Mouse (Mus musculus): ENCODE results near the gene Man1a. TPM values are rescaled to one million over a fixed set of nuclear protein-coding genes. Genes with fewer than 3 reads are reported as not detected.

The Man1a gene
- polyA plus RNA-seq, 2 experiments from 2014 or later = 19.9 to 25.9 TPM

DNA sequence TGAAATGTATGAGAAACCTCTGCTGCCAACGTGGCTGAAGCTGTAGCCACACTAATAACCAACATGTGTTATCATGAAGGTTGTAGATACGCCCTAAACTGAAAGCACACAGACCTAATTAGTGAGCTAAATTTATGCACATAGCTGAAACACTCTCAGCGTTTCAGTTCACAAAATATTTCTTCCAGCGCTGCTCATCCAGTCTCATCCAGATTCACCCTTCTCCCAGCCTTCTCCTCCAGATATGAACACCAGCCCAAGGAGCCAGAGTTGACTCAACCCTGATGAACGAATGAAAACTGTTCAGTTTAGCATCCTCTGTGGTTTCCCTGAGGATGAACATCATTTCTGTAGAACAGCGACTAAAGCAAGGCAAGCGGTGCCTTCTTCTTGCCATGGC lies 15.8 kb downstream of the Man1a start:
- ATAC-seq = no peak

DNA sequence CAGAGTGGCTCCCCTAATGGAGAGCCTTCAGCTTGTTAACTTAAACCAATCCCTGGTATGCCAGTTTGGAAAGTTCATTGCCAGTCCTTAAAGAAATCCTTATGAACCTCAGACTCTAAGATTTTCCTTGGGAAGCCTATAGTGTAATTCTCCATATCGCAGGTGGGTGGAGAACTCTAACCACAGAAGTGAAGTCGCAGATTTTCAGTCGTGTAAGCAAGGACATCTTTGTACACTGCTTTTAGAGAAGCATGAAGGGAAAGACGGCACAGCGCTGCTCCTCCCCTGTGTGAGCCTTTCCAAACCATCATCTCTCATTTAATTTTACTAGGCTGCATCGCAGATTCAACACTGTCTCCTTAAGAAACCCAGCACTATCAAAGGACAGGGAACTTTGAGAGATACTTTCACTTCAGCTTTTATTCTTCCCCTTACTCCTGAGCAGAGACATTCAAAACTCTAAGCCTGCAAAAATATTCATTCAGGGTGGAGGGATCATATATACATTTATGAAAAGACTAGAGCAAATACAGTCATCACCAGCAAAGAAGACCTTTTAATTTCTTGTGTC lies 16.6 kb downstream of the Man1a start:
- no peak for ATAC-seq

DNA sequence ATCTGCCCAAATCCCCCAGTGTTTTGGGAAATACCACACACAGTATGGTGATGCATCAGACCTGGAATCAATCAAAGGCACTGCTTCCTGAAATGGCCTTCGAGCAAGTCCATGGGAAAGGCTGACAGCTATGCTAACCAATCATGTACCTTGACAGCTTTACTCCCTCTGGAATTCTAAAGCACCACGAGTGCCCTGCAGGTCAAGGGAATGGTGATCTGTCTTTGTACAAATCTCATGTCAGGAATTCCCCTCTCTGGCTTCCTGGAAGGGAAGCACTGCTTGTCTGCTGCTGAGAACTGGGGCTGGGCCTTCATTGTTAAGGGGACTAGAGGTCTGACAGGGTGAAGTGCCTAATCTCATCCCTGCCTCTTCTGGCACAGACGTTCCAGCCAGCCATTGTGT lies 17.3 kb downstream of the Man1a start:
- ATAC-seq = no peak

DNA sequence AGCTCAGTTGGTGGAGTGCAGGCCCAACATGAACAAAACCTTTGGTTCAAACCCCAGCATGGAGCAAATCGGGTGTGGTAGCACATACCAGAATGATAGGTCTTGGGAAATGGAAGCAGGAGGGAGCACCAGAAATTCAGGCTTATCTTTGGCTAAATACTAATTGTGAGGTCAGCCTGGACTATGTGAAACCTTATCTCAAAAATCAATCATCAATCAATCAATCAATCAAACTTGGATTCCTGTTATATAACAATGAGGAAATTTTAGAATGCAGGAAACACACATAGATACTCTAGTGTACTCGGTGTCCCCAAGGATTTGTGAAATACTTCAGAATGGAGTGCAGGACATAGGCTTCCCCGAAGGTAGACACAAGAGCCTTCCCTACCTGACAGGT lies 17.8 kb downstream of the Man1a start:
- ATAC-seq = no peak

DNA sequence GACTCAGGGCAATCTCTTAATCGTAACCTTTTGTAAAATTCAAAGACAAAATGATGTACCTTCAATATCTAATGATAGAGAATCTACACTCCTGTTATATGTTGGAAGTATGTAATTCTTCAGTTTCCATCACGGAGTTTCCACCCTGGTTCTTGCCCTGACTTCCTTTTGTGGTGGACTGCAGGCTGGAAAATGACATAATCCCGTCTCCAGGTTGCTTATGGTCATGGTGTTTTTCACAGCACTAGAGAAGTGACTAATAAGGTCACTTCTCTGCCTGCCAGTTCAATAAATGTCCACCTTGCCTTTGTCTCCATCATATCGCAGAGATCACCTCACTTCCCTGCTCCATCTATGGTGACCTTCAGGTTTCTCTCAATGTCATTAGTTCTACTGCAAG lies 22.2 kb downstream of the Man1a start:
- no peak for ATAC-seq

DNA sequence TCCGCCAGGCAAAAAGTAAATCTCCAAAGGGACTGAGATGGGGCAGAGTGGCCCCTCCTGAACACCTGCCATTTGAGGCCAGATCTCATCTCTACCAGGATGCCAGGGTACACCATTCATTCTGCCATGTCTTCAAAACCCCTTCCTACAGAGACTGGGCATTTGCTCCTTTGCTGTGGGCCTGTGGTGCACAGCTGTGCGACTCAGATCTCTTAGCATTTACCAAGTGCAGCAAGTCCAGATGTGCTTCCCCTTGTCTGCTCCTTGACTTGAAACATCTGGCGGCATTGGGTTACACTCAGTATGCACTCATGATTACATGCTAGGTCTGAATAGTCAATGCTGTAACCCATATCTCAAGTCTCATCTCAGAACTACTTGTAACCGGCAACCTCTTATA lies 28.5 kb downstream of the Man1a start:
- no peak for ATAC-seq

DNA sequence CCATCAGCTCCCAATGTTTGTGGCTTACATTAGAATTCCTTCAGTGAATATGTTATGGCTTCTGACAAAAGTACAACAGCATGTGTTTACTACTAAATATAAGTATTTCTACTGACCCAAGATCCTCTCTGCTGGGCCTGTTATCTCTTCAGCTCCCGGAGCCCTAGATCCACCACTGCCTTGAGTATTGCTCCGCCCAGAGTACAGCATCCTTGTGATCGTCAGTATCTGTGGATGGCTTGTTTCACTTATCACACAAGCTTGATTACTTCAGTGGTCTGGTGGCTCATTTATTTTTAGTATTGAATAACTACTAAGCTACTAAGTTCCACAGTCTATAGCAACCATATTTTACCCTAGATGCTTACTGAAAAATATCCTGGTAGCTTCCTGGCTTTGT lies 33.1 kb downstream of the Man1a start:
- ATAC-seq = no peak

DNA sequence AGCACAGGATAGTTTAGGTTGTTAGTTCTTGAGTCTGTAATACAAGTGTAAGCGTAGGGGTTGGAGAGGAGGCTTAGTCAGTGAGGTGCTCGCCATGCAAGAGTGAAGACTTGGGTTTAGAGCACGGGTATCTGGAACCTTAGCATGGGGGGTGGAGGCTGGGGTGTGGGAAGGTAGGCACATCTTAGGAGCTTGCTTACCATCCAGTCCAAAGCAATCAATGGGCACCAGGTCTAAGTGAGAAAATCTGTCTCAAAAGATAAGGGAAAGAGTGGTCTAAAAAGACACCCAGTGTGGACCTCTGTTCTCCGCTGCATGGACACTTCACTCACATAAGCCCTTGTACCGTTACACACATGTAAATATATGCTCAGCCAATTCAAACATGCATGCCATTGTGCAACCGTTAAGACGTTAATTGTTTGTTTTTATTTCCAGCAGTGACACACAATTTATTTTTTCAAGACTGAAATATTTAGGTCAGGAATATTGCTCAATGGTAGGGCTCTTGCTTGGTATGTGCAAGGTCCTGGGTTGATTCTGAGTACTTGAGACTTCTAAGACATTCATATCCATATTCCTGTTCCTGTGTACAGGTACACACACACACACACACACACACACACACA lies 34.1 kb downstream of the Man1a start:
- ATAC-seq = no peak

DNA sequence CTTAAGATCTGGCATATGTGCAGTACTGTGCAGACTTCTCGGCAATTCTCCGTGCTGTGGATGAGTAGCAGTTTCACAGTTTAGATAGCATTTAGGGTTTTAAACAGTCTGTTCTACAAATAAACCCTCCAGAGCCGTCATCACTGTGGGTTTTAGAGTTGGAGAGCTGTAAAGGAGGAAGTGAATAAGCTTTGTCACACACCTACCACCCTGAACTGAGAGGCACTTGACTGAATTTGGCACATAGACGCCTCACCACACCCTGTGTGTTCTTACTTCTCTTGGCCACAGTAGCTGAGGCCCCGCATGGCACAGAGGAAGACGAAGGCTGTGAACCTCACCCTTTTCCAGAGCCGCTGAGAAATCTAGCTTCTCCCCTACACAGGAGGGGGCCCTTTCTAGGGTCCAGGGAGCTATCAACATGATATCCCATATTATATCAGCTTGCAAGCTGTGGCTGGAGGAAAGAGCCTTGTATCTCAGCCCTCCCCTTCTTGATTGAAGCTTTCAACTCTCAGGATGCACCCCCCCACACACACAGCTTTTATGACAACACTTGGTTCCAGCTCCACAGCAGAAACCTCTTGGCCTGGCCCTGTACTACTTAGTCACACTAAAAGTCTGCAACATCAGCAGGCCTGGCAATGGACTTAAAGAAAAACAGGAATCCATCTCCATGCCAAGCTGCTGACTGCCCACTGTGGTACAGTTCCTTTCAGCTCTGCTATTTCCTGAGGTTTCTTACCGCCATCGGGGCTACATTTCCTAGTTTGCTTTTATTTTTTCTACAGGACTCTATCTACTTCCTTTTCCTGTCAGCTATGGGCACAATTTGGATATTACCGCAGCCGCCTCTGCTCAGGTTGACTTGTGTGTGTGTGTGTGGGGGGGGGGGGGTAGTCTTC lies 35.9 kb downstream of the Man1a start:
- ATAC-seq = peak; percentile 72

DNA sequence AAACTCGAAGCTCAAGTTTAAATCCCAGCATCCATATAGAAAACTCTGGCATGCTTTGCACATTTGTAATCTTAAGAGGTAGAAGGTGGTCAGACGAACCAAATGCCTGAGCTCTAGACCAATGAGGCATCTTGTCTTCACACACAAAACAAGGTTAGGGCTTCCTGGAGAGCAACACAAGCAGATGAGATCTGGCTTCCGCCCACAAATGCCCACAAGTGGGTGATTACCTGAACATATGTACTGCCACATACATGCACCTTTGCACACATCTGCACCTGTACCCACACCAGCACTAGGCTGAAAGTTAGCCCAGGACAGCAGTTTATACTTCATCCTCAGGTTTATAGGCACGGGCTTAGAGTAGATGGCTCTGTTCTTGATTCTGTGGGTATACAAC lies 36.7 kb downstream of the Man1a start:
- ATAC-seq = peak; percentile 50

DNA sequence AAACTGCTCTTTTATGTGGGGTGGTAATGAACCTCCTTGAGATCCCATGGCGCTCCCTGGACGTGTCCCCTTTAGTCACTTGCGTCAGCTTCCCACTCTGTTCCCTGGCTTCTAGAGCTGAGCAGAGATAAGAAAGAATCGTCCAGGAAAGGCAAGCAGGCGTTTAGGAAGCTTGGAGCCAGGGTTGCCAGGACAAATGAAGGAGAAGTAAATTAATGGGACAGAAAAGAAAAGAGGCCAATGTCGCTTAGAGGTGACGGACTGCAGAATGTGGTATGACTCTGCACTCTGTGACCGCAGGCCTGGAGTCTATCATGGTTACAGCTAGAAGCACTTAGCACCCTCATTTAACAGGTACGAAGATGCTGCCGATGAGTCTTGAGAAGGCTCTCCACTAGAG lies 37.7 kb downstream of the Man1a start:
- no peak for ATAC-seq

DNA sequence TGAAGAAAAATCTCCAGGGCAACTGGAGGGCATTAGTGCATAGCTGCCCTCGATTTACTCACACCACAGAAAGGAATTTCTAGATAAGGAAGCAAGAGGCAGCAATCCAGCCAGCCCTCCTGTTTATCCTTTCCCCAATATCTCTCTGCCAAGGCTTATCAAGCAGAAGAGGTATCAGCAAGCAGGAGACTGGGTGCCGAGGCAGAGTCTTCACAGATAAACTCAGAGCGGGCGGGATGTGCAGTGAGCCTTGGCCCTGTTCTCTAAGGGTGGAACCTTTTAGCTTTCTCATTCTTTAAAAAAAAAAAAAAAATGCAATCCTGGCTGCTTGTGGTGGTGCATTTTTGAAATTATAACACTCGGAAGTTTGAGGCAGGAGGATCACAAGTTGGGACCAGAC lies 38.2 kb downstream of the Man1a start:
- ATAC-seq = no peak

DNA sequence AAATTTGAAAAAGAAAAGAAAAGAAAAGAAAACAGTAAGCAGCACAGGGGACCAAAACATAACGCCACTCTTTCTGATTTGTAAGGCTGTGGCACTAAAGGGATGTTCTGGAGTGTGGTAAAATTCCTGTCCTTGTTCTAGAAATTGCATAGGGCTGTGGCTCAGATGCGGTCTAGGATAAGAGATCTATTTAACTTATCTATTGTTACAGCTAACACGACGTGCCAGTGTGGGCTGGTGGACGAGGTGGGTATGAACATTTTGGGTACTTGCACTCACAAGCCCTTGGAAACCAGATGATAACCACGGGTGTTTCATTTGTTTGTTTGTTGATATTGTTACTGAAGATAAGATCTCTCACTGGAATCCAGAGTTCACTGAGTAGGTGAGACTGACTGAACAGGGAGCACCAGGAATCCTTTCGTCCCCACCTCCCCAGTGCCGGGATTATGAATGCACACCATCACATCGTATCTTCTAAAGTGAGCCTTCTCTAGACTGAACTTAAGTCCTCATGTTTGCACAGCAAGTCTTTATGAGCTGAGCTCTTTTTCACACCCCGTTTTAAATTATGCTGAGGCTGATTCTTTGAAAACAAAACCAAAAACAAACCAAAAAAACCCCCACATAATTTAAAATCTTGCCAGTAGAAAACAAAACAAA lies 38.9 kb downstream of the Man1a start:
- ATAC-seq = no peak

DNA sequence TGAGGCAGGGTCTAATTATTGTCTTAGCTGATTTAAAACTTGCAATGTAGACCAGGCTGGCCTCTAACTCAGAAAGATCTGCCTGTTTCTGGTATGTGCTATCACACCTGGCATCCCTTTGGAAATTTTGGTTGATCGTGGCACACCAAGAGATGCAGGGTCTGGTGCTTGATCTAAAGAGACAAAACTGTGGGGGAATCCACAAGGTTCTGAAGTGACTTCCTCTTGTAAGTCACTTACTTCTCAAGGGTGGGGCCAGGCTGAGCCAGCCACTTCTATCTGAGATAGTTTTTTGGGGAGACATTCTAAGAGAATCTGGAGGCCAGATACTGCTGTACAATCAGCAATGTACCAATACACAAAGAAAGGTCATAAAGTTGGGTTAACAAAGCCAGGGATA lies 40.8 kb downstream of the Man1a start:
- ATAC-seq = no peak

DNA sequence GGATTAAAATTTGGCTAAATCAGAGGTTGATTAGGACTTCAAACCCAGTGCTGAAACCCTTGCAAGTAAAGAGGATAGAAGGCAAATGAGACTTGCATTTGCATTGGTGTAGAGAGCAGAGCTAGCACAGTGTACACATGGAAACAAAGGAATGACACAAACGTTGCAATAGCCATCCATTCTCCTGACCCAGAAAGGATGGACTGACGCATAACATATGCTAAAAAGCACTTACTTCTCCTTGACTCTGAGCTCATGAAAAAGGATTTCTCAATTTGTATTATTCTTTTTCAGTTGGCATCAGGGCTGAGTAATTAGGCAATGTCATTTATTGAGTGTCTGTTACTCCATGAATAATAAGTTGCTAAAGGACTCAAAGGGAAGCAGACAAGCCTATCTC lies 41.6 kb downstream of the Man1a start:
- ATAC-seq = no peak

DNA sequence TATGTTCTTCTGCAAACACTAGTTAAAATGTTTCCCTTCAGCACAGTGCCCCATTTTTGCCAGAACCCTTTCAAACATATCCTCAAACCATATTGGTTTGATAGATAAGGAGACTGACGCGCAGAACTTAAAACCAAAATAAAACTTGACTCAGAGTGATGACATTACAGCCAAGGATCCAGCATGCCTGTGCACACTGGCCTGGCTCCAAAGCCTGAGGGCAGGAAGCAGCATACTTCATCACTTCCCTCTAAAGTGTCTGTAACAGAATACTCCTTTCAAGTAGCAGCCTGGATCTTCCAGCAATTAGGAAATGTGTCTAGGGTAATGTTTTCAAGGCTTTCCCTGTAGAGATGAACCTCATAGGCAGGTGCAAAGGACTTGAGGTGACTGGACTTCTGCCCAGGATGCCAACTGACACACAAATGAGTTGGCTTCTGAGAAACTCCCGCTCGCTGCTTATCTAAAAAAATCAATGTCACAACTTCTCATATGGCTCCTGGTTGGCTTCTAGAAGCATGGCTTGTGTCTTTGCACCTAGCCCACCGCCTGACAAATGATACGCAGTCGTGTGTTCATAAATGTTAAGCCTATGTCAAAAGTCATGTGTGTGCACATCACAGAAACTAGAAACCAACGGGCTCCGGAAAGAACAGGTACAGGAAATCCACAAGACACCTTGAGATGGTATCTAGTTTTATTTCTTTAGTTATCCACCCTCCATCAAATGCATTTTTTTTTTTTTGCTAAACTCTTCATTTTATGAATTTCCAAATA lies 43.9 kb downstream of the Man1a start:
- peak; percentile 78 for ATAC-seq

DNA sequence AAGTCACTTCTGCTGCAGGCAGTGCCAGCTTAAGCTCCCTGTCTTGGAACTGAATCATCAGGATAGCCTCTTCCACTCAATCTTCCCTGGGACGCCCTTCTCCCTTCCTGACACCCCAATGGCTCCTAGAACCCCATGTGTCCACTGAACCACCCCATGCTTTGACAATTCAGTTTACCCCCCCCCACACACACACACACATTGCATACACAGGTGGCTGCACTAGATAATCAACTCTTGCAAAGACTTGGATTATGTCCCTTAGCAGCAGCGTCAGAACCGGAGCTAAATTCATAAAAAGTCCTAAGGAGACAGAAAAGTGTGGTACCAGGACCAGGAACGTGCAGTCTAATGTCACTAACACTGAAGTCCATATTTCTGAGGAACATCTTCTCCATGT lies 47.5 kb downstream of the Man1a start:
- ATAC-seq = no peak

DNA sequence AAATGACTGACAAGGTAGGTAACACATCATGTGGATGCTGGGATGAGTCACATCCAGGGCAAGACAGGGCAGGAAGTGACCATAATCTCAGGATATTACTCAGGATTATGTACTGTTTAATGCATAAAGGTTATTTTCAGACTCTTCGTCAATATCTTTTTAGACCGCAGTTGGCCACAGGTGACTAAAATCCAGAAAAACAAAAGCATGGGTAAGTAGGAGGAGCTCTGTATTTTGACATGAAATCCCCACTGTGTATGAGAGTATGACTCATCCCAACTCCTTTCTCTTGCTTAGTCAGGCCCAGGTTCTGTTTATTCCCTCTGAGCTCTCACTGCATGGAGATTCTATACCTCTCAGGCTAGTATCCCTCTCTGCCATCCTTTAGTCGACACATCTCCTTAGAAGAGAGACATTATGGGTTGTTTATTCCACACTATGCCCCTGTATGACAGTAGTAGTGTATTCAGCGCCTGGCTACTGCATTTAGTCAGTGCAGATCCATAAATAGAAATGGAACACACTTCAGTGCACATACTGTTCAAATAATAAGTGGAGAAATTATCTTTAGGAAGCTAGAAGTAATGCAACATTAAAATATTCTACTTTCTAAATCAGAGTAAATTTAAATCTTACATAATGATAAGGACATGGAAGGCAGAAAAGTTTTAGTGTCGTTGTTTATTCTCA lies 49.5 kb downstream of the Man1a start:
- peak; percentile 85 for ATAC-seq

DNA sequence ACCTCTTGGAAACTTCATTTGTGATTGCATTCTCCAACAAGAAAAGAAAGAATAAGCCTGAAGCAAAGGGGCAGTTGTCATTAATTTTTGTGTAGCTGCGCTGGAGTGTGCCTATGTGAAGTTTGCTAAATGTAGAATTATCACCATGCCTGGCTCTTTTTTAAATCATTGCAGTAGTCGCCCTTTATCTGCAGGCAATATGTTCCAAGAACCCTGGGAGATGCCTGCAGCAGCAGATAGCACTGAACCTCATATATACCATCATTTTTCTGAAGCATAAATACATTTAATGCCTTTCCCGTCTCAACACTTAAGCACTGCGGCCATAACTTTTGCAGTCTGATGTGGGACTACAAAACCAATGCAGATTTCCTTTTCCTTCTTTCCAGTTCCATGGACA lies 50.3 kb downstream of the Man1a start:
- ATAC-seq = no peak

DNA sequence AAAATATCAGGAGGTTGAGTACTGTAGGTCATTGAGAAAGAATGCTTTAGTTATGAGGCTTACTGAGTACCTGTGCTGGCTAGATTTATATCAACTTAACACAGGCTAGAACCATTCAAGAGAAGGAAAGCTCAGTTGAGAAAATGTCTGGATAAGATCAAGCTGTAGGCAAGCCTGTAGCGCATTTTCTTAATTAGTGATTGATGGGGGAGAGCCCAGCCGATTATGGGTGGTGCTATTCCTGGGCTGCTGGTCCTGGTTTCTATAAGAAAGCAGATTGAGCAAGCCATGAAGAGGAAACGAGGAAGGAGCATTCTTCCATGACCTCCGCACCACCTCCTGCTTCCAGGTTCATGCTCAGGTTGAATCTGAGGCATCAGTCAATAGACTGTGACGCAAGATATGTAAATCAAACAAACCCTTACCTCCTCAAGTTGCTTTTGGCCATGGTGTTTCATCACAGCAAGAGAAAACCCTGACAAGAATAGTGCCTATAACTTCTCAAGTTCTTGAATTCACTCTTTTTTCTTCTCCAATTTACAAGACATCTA lies 58.4 kb downstream of the Man1a start:
- no peak for ATAC-seq

DNA sequence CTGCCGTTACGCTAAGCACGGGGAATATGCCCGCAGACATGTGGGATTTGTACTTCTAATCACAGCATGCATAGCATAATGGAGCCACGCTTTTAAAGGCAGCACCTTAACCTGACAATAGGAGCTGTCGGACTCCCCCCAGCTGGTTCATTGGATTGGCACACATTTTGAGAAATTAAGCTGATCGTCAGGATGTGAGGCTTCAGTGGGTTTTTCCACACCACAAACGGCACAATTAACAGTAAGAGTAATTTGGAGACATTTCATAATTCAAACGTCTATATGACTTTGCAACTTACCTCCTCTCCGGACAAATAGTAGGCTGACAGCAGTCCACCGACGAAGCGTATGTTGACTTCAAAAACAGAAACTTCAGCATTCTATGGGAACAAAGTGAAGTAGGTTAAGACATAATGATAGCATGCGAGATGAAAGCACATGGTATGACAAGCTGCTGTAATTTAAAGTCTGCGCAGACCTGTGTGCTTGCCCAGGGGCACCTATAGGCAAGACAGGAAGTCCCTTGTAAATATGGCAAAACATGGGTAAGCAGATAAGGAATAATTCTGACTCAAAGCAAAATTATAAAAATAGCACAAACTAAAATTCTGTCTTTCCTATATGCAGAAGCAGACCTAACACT lies 62.2 kb downstream of the Man1a start:
- peak; percentile 37 for ATAC-seq

All from CD4-positive, CD25-positive, alpha-beta regulatory T cell, adult 4 months (primary cell).